Mouse (Mus musculus) layer of hippocampus, postnatal 36 days (tissue): Measurements from ENCODE around the gene Maml3. TPM values are rescaled to one million over a fixed set of nuclear protein-coding genes. Genes with fewer than 3 reads are reported as not detected.

Experiments used
- DNase-seq, 2 experiments: peaks; one replicate each; pipeline ENCODE4 v3.0.0; 2022
- total RNA-seq, 2 experiments: library from RNA; stranded (reverse); gene quantifications; 2 replicates each; pipeline ENCODE4 v1.2.3; 2021

The Maml3 gene
- total RNA-seq, 2 experiments from 2014 or later = 8.3 to 9.8 TPM

DNA sequence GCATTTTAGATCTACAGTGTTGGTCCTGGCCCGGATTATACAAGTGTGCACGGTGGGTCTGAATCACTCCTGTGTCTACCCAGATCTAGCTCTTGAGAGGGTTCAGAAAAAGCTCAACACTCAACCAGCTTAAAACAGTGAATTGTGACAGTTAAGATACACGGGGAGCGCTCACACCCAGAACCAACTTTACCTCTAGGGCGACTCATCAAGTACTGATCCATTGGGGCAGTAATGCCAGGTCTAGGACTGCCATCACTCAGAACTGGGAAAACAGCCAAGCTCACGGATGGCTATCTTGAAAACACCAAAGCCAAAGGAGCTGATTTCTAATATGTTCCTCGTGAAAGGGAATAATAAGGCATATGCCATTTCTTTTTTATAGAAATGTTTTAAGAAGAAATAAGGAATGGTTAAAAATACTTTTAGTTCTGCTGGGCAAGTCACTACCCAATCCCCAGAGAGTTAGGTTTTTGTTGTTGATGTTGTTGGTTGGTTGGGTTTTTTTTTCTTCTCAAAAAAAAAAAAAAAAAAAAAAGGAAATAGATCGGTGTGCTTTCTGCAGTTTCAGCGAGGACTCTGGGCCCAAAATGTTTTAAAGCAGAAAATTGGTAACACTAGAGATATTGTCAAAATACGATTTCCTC lies 103.9 kb downstream of the Maml3 start:
- DNase-seq = no peak

DNA sequence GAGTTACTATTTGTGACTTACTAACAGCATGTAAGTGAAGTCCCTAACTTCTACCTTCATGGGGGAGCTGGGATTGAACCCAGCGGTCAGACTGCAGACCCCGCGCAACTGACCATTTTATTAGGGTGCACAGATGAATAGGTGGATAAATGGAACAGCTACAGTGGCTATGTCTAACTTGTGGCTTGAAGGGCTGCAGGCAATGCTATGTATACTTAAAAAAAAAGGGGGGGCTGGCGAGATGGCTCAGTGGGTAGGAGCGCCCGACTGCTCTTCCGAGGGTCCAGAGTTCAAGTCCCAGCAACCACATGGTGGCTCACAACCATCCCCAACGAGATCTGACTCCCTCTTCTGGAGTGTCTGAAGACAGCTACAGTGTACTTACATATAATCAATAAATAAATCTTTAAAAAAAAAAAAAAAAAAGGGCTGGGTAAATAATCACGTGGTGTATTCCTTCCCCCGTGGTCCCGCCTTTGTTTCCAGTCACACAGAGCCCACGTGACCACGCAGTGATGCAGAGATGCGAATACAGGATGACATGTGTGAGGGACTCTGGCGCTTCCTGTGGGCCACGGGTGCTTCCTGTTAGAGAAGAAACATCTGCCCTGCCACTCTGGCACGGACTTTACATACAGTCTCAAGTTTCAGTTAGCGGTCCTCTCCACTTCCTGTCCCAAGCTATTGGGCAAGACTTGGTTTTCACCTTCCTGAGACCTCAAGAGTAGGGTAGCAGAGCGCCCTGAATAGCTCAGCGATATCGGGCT lies 105.0 kb downstream of the Maml3 start:
- no peak for DNase-seq

GRCm38 (mm10) chr3:51998511-51999399 lies 106.1 kb downstream of the Maml3 start:
- no peak for DNase-seq

GRCm38 (mm10) chr3:51997616-51998015 lies 107.3 kb downstream of the Maml3 start:
- DNase-seq = no peak

- DNase-seq = no peak
These were observed 118.4 kb downstream of the Maml3 start for GRCm38 (mm10) chr3:51986507-51986906.

DNA sequence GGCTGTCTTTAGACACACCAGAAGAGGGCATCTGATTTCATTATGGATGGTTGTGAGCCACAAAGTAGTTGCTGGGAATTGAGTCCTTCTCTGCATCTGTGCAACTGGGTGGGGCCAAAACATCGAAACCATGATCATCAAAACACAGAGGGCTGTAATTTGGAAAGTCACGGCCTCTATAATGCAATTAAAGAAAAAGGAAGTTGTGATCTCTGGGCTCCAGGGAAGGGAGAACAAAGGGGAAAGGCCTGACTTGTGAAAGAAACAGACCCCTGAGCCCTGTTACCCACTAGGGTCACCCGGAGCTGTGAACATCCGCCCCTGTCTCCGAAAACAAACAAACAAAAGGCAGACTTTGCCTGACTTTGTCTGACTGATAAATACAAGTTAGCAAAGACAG lies 123.4 kb downstream of the Maml3 start:
- DNase-seq = no peak

- DNase-seq = no peak
These were observed 127.1 kb downstream of the Maml3 start for GRCm38 (mm10) chr3:51977654-51978352.

- DNase-seq = no peak
These were observed 130.3 kb downstream of the Maml3 start for GRCm38 (mm10) chr3:51974601-51975000.

GRCm38 (mm10) chr3:51974153-51974552 lies 130.7 kb downstream of the Maml3 start:
- DNase-seq = no peak

DNA sequence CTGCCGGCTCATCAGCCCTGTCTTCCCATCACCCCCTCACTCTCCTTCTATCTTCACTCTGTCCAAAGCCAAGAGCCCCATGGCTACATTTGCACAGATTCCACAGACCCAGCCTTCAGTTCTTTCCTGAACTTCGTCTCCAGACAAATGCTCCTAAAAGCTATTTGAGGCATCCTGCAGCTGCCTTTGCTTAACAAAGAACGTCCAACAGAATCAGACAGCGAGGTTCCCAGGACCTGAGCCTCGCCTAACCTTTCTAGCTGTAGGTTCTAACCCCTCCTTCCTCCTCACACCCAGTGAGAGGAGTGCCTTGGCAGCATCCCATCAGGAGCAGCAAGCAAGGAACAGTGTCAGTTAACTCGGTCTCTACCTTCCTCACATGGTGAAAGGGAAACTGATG lies 132.3 kb downstream of the Maml3 start:
- DNase-seq = no peak

- DNase-seq = no peak
These were observed 134.4 kb downstream of the Maml3 start for GRCm38 (mm10) chr3:51970489-51970888.

- DNase-seq = no peak
These were observed 135.4 kb downstream of the Maml3 start for GRCm38 (mm10) chr3:51969451-51969850.

DNA sequence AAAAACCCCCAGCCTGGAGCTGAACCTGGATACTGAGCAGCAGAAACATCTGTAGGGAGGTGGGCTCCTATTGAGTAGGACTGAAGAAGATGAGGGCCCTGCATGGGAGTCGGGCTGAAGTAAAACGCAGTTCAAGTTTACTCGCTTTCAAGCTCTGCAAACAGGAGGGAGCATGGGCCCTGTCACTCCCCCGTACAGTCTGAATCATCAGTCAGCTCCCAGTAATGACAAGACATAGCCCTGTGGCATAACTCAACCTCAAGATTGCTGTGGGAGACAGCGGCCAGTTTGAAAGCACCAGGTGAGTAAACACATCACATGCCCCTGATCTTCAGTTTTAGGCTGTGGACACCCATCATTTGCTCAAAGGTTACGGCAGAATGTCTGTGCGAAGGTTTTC lies 139.0 kb downstream of the Maml3 start:
- DNase-seq = peak in 1 of 2 experiments; percentile 19

- no peak for DNase-seq
These were observed 139.4 kb downstream of the Maml3 start for GRCm38 (mm10) chr3:51965436-51965835.

DNA sequence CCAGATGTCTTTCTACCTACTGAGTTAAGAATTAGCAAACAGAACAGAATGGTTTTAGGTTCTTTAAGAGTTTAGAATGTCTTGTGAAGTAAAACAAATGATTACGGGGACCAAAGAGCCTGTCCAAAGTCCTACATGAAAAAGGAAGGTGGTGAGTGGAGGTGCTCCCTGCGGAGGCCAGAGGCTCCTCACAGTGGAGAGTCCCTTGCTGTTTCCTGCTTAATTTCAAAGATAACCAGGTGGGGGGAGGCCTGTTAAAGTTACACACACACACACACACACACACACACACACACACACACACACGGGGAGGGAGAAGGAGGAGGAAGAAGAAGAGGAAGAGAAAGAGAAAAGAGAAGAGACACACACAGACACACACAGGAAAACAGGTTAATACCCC lies 139.9 kb downstream of the Maml3 start:
- DNase-seq = no peak

GRCm38 (mm10) chr3:51963891-51964593 lies 140.8 kb downstream of the Maml3 start:
- no peak for DNase-seq

DNA sequence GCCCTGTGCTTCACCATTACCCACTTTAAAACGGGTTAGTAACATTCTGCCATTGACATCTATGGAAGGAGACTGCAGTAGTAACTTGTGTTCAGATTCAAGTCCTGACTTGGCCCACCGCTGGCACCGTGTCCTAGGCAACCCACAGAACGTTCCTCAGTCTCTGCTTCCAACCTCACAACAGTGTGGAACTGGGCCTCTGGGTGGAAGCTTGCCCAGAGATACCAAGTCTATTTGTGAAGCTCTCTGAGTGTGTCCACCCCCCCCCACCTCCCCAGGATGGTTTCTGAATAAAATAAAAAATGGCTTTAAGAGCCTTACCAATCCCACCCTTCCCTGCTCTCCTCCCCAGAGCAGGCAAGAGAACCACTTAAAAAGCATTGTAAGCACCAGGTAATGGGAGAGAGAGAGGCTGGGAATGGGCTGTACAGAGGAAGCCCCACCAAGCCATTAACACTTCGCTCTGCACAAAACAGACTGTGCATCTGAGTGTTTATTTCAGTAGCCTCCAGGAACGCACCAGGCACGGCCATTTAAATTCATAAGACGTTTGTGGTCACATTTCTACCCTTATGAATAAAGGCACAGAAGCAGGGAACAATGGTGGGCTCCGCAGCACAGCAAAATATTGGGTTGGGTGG lies 141.6 kb downstream of the Maml3 start:
- no peak for DNase-seq

DNA sequence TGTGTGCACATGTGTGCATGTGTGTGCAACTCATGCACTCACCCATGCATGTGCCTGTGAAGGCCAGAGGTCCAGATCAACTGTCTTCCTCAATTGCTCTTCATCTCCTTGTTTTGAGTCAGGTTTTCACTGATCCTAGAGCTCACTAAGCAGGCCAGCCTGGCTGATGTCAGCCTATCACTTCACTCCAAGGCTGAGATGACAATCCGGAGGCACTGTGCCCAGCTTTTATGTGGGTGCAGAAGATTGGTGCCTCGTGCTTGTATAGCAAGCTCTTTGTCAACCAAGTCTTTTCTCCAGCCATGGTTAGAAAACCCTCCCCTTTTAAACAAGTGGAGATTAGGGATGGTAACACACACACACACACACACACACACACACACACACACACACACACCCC lies 146.1 kb downstream of the Maml3 start:
- DNase-seq = no peak

GRCm38 (mm10) chr3:51954441-51954840 lies 150.4 kb downstream of the Maml3 start:
- DNase-seq = no peak

GRCm38 (mm10) chr3:51953927-51954326 lies 150.9 kb downstream of the Maml3 start:
- DNase-seq = no peak
